Mouse (Mus musculus) cortical plate, adult 2 months (tissue): ENCODE data around the gene St3gal3.

Experiments
- CTCF ChIP-seq: fragments of 200-500 bp; IDR thresholded peaks from 2 replicates; pipeline ENCODE4 v1.5.1; 2011; ENCODE audit warnings: mild to moderate bottlenecking, control low read depth, low read length; ENCODE audit not compliant: insufficient read depth; ENCODE audit errors: extremely low read depth
- POLR2A ChIP-seq: fragments of 200-500 bp; IDR thresholded peaks from 2 replicates; pipeline ENCODE4 v1.6.1; 2011; ENCODE audit warnings: mild to moderate bottlenecking, low read length, control low read depth; ENCODE audit not compliant: insufficient read depth; ENCODE audit errors: extremely low read depth

DNA sequence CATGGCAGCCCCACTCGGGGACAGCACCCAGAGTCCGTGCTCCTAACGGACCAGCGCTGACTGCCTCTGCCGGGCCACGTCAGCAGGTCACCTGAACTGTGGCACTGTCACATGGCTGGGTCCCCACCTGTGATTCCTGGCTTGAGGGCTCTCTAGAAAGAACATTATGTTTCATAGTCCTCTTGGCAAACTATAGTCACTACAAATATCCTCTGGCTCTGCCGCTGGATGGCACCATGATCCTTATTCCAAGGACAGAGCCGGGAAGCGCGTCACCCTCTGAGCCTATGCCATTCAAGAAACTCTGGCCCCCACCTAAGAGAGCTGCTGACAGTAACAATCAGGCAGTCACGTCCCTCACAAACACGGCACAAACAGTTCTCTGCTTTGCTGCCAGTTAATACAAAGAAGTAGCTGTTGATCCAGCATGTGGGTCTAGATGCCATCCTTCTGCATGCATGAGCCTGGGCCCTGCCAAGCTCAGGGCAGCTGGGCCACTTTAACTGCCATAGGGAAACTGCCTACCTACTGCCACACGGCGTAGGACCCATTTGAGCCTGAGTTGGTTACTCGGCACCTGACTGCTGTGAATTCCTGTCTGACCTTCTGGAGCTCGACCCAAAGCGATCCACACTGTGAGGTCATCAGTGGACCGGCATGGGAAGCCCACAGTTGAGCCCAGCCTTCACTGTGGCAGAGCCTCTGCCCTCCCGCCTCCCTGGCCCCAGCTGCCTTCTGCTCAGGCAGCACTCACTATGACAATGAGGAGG, 13.0 kb upstream of the St3gal3 start:
- TF ChIP-seq POLR2A (no peak), CTCF (no peak)
